Mouse (Mus musculus): ENCODE results near the gene Pfkfb2. TPM values are rescaled to one million over a fixed set of nuclear protein-coding genes. Genes with fewer than 3 reads are reported as not detected.
A peak's percentile ranks its signal among the peaks of the same experiment; 100 is the strongest.

The Pfkfb2 gene
- polyA plus RNA-seq, 1 experiment from 2014 or later, result 5.1 TPM

GRCm38 (mm10) chr1:130724206-130724605 lies 4.8 kb downstream of the Pfkfb2 start:
- no peaks in the 10 kb centered on the region for H3K9me3 ChIP-seq (replicated peaks; ENCODE audit: control insufficient read depth, low read length)
- H3K4me1 ChIP-seq (ENCODE audit: control insufficient read depth, insufficient read depth, low read length), result no peaks in the 10 kb centered on the region
- no peak overlapping the region for H3K27ac ChIP-seq (replicated peaks; ENCODE audit: low read depth, low read length)
- no peak overlapping the region for H3K4me2 ChIP-seq (ENCODE audit: low read depth, low read length)
- no peak for ATAC-seq (replicated peaks; ENCODE audit: insufficient number of reproducible peaks, low FRiP score, low TSS enrichment, low read depth)
- no peak overlapping the region for H3K4me3 ChIP-seq (ENCODE audit: low read depth, low read length)
- WGBS, result 95% methylated on average over 5 of the region's 5 CpGs
- H3K36me3 ChIP-seq (replicated peaks; ENCODE audit: control insufficient read depth, insufficient read depth, low read depth, low read length), result no peaks in the 10 kb centered on the region
- H3K9ac ChIP-seq (replicated peaks; ENCODE audit: low read length), result no peak overlapping the region
- H3K27me3 ChIP-seq (ENCODE audit: control insufficient read depth, insufficient read depth, low read length), result no peaks in the 10 kb centered on the region
- DNase-seq (ENCODE audit: low spot score), result no peak

- peak within 1 kb of the TSS; percentile 83 for H3K4me3 ChIP-seq (ENCODE audit: low read depth, low read length)
- ATAC-seq (replicated peaks; ENCODE audit: insufficient number of reproducible peaks, low FRiP score, low TSS enrichment, low read depth) (peak; percentile 75), DNase-seq (ENCODE audit: low spot score) (peak; percentile 93)
- peak within 1 kb of the TSS; percentile 88 for H3K4me2 ChIP-seq (ENCODE audit: low read depth, low read length)
- no peaks in the 10 kb centered on the region for H3K36me3 ChIP-seq (replicated peaks; ENCODE audit: control insufficient read depth, insufficient read depth, low read depth, low read length)
- no peaks in the 10 kb centered on the region for H3K9me3 ChIP-seq (replicated peaks; ENCODE audit: control insufficient read depth, low read length)
- under 1% methylated on average over 53 of the region's 54 CpGs for WGBS
- H3K4me1 ChIP-seq (ENCODE audit: control insufficient read depth, insufficient read depth, low read length), result no peaks in the 10 kb centered on the region
- no peaks in the 10 kb centered on the region for H3K27me3 ChIP-seq (ENCODE audit: control insufficient read depth, insufficient read depth, low read length)
- peak within 1 kb of the TSS; percentile 3; the same call in 1 of the 2 replicates for H3K27ac ChIP-seq (replicated peaks; ENCODE audit: low read depth, low read length)
- peak within 1 kb of the TSS; percentile 95 for H3K9ac ChIP-seq (replicated peaks; ENCODE audit: low read length)
Measured at GRCm38 (mm10) chr1:130717291-130717871, 11.7 kb downstream of the Pfkfb2 start, which contains the start of gene Yod1. Yod1 (plus strand) TSS chr1:130717327.

- peak; percentile 37 for DNase-seq (ENCODE audit: low spot score)
- peak overlapping the region; percentile 88 for H3K4me2 ChIP-seq (ENCODE audit: low read depth, low read length)
- H3K9me3 ChIP-seq (replicated peaks; ENCODE audit: control insufficient read depth, low read length), result no peaks in the 10 kb centered on the region
- ATAC-seq (replicated peaks; ENCODE audit: insufficient number of reproducible peaks, low FRiP score, low TSS enrichment, low read depth), result peak; percentile 29
- H3K27ac ChIP-seq (replicated peaks; ENCODE audit: low read depth, low read length), result peak overlapping the region; percentile 3; the same call in 1 of the 2 replicates
- no peaks in the 10 kb centered on the region for H3K4me1 ChIP-seq (ENCODE audit: control insufficient read depth, insufficient read depth, low read length)
- H3K4me3 ChIP-seq (ENCODE audit: low read depth, low read length), result peak overlapping the region; percentile 83
- under 1% methylated on average over 42 of the region's 42 CpGs for WGBS
- H3K36me3 ChIP-seq (replicated peaks; ENCODE audit: control insufficient read depth, insufficient read depth, low read depth, low read length), result no peaks in the 10 kb centered on the region
- H3K9ac ChIP-seq (replicated peaks; ENCODE audit: low read length), result peak overlapping the region; percentile 95
- no peaks in the 10 kb centered on the region for H3K27me3 ChIP-seq (ENCODE audit: control insufficient read depth, insufficient read depth, low read length)
Measured at GRCm38 (mm10) chr1:130716513-130717290, 12.4 kb downstream of the Pfkfb2 start.

- no peaks in the 10 kb centered on the region for H3K36me3 ChIP-seq (replicated peaks; ENCODE audit: control insufficient read depth, insufficient read depth, low read depth, low read length)
- no peaks in the 10 kb centered on the region for H3K27me3 ChIP-seq (ENCODE audit: control insufficient read depth, insufficient read depth, low read length)
- H3K4me3 ChIP-seq (ENCODE audit: low read depth, low read length), result peak overlapping the region; percentile 83
- H3K9ac ChIP-seq (replicated peaks; ENCODE audit: low read length), result peak overlapping the region; percentile 95
- ATAC-seq (replicated peaks; ENCODE audit: insufficient number of reproducible peaks, low FRiP score, low TSS enrichment, low read depth) (peak; percentile 26), DNase-seq (ENCODE audit: low spot score) (no peak)
- H3K4me1 ChIP-seq (ENCODE audit: control insufficient read depth, insufficient read depth, low read length), result no peaks in the 10 kb centered on the region
- H3K9me3 ChIP-seq (replicated peaks; ENCODE audit: control insufficient read depth, low read length), result no peaks in the 10 kb centered on the region
- 2% methylated on average over 3 of the region's 3 CpGs for WGBS
- H3K4me2 ChIP-seq (ENCODE audit: low read depth, low read length), result peak overlapping the region; percentile 88
- 0 out of 2 replicates have a peak overlapping the region, but pooled peaks have one; percentile 3 for H3K27ac ChIP-seq (replicated peaks; ENCODE audit: low read depth, low read length)
Measured at GRCm38 (mm10) chr1:130716218-130716512, 12.9 kb downstream of the Pfkfb2 start.

- whole genome bisulfite sequencing, result 1% methylated on average over 38 of the region's 38 CpGs
- Histone ChIP-seq H3K27me3 (ENCODE audit: control insufficient read depth, insufficient read depth, low read length) (no peaks in the 10 kb centered on the region), H3K9me3 (replicated peaks; ENCODE audit: control insufficient read depth, low read length) (no peaks in the 10 kb centered on the region), H3K4me3 (ENCODE audit: low read depth, low read length) (peak within 1 kb of the TSS; percentile 83), H3K36me3 (replicated peaks; ENCODE audit: control insufficient read depth, insufficient read depth, low read depth, low read length) (no peaks in the 10 kb centered on the region), H3K27ac (replicated peaks; ENCODE audit: low read depth, low read length) (0 out of 2 replicates have a peak within 1 kb of the TSS, but pooled peaks have one; percentile 3), H3K9ac (replicated peaks; ENCODE audit: low read length) (peak within 1 kb of the TSS; percentile 95), H3K4me2 (ENCODE audit: low read depth, low read length) (peak within 1 kb of the TSS; percentile 88), H3K4me1 (ENCODE audit: control insufficient read depth, insufficient read depth, low read length) (no peaks in the 10 kb centered on the region)
- peak; percentile 94 for ATAC-seq (replicated peaks; ENCODE audit: insufficient number of reproducible peaks, low FRiP score, low TSS enrichment, low read depth)
- peak; percentile 84 for DNase-seq (ENCODE audit: low spot score)
Measured at GRCm38 (mm10) chr1:130715561-130716217, 13.4 kb downstream of the Pfkfb2 start, which contains the start of gene Gm29427. Gm29427 (minus strand) TSS chr1:130715799.

GRCm38 (mm10) chr1:130714046-130714445 lies 15.0 kb downstream of the Pfkfb2 start:
- H3K4me1 ChIP-seq (ENCODE audit: control insufficient read depth, insufficient read depth, low read length), result no peaks in the 10 kb centered on the region
- no peaks in the 10 kb centered on the region for H3K27me3 ChIP-seq (ENCODE audit: control insufficient read depth, insufficient read depth, low read length)
- H3K27ac ChIP-seq (replicated peaks; ENCODE audit: low read depth, low read length), result no peak overlapping the region
- no peak overlapping the region for H3K4me2 ChIP-seq (ENCODE audit: low read depth, low read length)
- H3K9me3 ChIP-seq (replicated peaks; ENCODE audit: control insufficient read depth, low read length), result no peaks in the 10 kb centered on the region
- no peak overlapping the region for H3K4me3 ChIP-seq (ENCODE audit: low read depth, low read length)
- H3K36me3 ChIP-seq (replicated peaks; ENCODE audit: control insufficient read depth, insufficient read depth, low read depth, low read length), result no peaks in the 10 kb centered on the region
- DNase-seq (ENCODE audit: low spot score), result no peak
- no peak for ATAC-seq (replicated peaks; ENCODE audit: insufficient number of reproducible peaks, low FRiP score, low TSS enrichment, low read depth)
- WGBS, result 80% methylated on average over 4 of the region's 4 CpGs
- no peak overlapping the region for H3K9ac ChIP-seq (replicated peaks; ENCODE audit: low read length)

GRCm38 (mm10) chr1:130710283-130711080 lies 18.6 kb downstream of the Pfkfb2 start:
- Histone ChIP-seq H3K4me2 (ENCODE audit: low read depth, low read length) (no peak overlapping the region), H3K9me3 (replicated peaks; ENCODE audit: control insufficient read depth, low read length) (no peaks in the 10 kb centered on the region), H3K4me1 (ENCODE audit: control insufficient read depth, insufficient read depth, low read length) (no peaks in the 10 kb centered on the region), H3K27me3 (ENCODE audit: control insufficient read depth, insufficient read depth, low read length) (no peaks in the 10 kb centered on the region), H3K36me3 (replicated peaks; ENCODE audit: control insufficient read depth, insufficient read depth, low read depth, low read length) (no peaks in the 10 kb centered on the region), H3K27ac (replicated peaks; ENCODE audit: low read depth, low read length) (no peak overlapping the region), H3K9ac (replicated peaks; ENCODE audit: low read length) (no peak overlapping the region), H3K4me3 (ENCODE audit: low read depth, low read length) (no peak overlapping the region)
- no peak for DNase-seq (ENCODE audit: low spot score)
- WGBS, result 90% methylated on average over 22 of the region's 22 CpGs
- no peak for ATAC-seq (replicated peaks; ENCODE audit: insufficient number of reproducible peaks, low FRiP score, low TSS enrichment, low read depth)
